Mouse (Mus musculus) thymus, postnatal 0 days (tissue): ENCODE data around the gene Thy1. TPM values are rescaled to one million over a fixed set of nuclear protein-coding genes. Genes with fewer than 3 reads are reported as not detected.
A peak's percentile ranks its signal among the peaks of the same experiment; 100 is the strongest.

Experiments
- DNase-seq: peaks from one replicate; pipeline ENCODE4 v3.0.0-alpha.2; 2015; ENCODE audit warnings: low spot score
- polyA plus RNA-seq: library from polyadenylated mRNA; unstranded; fragments of >200 nt; fragmentation: Nextera tagmentation; extraction: Ambion mirVana; gene quantifications from 2 replicates; pipeline ENCODE4 v1.2.1, GENCODE M21; 2015

The Thy1 gene
- polyA plus RNA-seq, 1 experiment from 2014 or later = 436 TPM

- DNase-seq = no peak
These were observed 39.1 kb downstream of the Thy1 start for GRCm38 (mm10) chr9:44082266-44082665.

DNA sequence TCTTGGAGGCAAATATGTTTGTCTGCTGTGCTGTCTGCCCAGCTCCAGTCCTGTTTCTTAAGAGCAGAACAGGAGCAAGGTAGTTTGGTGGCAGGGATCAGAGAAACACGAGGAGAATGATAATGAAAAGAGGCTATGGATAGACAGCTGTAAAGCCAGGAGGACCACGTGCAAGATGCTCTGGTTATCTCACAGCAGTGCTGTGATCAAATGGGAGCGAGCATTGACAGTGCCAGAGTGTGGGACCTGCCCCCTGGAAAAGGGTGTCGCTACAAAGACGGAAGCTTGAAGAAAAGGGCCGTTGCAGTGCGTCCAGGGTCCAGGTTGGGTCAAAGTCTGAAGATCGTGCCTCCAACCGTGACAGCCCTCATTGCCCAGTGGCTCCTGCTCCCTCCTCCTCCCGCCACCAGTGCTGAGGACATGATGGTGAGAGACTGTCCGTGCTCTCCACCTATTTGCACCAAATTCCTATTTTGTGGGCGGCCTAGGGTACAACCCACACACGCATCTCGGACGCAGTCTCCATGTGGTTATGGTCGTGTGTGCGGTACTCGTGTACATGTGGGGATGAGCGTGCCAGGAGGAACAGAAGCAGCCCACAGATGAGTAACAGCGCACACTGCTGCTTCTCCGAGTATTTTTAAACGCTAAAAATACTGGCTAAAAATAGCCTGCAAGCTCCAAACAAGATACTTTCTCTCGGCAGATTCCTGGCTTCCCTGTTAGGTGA is 40.4 kb downstream of the Thy1 start:
- no peak for DNase-seq

DNA sequence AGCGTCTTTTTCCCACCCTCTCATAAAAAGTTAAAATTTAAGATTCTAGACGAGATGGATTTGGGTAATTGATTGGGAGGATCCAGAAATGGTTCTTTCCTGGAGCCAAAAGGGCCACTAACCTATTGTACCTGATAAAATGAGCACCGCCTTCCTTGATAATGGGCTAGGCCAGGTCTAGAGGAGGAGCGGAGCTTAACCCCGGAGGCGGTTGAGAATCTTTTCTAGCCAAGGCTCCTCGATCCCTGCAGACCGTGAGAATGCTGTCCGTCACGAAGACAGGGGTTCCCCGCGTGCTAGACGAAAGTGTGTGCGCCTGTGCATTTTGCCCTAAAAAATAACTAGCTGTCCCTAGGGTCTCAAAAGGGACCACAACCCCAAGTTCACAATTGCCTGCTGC is 41.1 kb downstream of the Thy1 start:
- no peak for DNase-seq

GRCm38 (mm10) chr9:44084659-44085229 is 41.6 kb downstream of the Thy1 start:
- peak; percentile 55 for DNase-seq

- no peak for DNase-seq
These were observed 42.1 kb downstream of the Thy1 start for GRCm38 (mm10) chr9:44085276-44085675.

- no peak for DNase-seq
These were observed 42.8 kb downstream of the Thy1 start for GRCm38 (mm10) chr9:44085741-44086665.

- no peak for DNase-seq
These were observed 43.8 kb downstream of the Thy1 start for GRCm38 (mm10) chr9:44086960-44087359.

DNA sequence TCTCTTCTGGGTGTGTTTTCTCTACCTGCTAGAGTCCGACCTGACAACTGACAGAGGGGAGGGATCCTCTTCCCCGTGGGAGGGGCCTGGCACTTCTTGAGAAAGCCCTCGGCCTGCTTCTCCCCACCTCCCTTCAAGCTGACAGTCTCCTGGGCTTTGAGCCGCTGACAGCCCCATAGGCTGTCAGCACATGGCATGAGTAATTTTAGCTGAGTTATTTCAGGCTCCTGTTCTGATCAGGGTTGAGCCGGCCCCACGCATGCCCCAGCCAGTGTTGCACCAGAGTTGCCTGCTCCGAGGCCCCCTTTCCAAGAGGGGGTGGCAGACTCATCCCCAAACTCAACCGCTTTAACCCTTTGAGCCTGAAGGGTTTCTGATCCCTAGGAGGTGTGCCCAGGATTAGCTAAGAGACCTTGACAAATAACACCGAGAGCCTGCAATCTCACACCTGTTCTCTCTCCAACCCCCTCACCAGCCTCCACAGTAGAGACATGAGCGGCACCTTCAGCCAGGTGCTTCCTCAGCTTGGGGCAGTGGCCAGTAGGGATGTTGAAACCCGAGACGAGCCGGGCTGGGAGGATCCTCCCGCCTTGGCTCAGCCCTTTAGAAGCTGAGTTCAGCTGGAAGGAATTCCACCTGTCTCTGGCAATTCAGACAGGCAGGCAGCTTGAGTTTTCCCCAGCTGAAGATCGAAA is 44.7 kb downstream of the Thy1 start:
- no peak for DNase-seq

- DNase-seq = peak; percentile 44
These were observed 45.9 kb downstream of the Thy1 start for GRCm38 (mm10) chr9:44088877-44089608.

DNA sequence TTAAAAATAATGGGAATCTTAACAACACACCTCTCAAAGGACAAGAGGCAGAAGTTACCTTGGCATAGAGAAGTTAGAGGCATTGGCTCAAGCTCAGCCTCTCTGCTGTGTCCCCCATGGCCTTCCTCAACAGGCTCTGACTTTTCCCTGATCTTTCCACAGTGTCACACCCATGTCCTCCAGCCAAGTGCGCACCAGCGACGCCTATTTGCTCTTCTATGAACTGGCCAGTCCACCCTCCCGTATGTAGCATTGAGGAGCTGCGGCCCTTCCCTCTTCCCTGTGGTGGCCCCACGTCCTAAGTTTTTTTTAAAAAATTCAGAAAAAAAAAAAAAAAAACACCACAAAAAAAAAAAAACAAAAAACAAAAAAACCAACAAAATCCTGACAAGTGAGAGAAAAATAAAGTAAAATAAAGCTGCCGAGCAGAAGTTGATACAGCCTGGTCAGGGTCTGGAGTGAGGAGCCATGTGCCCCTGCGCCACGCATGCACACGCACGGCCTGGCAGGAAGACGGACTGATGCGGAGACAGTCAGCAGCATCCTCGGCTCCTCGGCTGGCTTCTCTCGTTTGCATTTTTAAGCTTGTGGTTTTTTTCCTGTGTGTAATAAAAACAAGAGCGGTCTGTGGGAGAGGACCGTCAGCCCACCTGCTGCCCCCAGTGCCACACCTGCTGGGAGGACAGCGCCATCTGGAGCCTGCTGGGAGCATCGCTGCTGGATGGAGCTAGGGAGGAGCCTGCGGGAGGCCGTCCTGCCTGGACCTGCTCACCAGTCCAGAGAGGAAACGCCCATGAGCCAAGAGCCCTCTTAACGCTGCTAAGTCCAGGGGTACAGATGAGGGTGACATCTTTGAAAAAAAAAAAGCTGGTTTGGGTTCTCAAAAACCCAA is 50.7 kb downstream of the Thy1 start:
- peak; percentile 83 for DNase-seq

DNA sequence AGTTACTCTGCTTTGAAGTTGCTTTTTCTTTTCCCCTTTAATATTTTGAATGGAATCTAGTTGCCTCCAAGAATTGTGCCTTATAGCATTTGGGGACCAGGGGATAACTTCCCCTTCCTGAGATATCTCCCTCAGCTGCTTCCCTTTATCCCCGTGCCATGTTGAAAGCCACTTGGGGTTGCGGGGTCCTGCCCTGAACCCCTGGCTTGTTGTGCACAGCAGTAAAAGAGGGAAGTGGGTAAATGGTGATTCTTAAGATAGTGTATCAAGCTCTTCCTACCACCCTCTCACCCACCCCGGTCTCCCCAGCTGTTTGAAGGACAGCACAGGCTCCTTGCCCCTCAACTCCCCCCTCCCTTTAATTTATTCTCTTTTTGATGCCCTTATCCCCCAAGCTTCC is 51.6 kb downstream of the Thy1 start:
- no peak for DNase-seq

- DNase-seq = no peak
These were observed 52.6 kb downstream of the Thy1 start for GRCm38 (mm10) chr9:44095781-44096180.

DNA sequence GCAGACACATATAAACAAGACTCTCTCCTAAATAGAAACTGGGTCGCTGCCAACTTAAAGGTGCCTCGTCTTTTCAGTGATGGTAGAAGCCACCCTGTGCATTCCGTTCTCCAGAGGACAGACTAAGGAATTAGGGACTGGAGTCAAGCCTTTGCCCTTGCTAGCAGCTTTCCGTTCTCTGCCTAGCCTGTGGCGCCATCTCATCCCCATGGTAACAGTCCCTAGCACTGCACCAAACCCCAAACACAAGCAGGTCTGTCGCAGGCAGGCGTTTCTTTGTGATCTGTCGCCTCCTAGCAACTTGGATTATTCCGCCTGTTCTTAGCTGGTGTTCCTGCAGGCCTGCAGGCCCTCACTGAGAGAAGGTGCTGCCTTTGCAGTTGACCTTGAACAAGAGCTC is 53.4 kb downstream of the Thy1 start:
- no peak for DNase-seq

Other genes with a start within 250 kb of the Thy1 start
- gene Usp2, start 23.6 kb downstream of the Thy1 start, polyA plus RNA-seq = 7.4 and 13.1 TPM in 2 replicates
- not detected in 2 replicates for gene Mfrp, start 58.3 kb downstream of the Thy1 start, polyA plus RNA-seq
- gene C1qtnf5, start 63.9 kb downstream of the Thy1 start, polyA plus RNA-seq = 1.2 and 2.0 TPM in 2 replicates
- gene Gm49380, start 70.1 kb downstream of the Thy1 start, polyA plus RNA-seq = 0.05 and 0.10 TPM in 2 replicates
- gene Rnf26, start 70.1 kb downstream of the Thy1 start, polyA plus RNA-seq = 52.3 and 53.4 TPM in 2 replicates
- 6.9 and 7.9 TPM in 2 replicates for gene Mcam, start 91.1 kb downstream of the Thy1 start, polyA plus RNA-seq
- 51.9 and 60.4 TPM in 2 replicates for gene Cbl, start 190.7 kb downstream of the Thy1 start, polyA plus RNA-seq
- 8.1 TPM in 2 replicates for gene Ccdc153, start 197.3 kb downstream of the Thy1 start, polyA plus RNA-seq
- gene Pdzd3, start 208.1 kb downstream of the Thy1 start, polyA plus RNA-seq = 0.45 and 0.49 TPM in 2 replicates
- gene Nlrx1, start 225.2 kb downstream of the Thy1 start, polyA plus RNA-seq = 5.9 and 6.3 TPM in 2 replicates
- 0.09 and 0.12 TPM in 2 replicates for gene Abcg4, start 245.2 kb downstream of the Thy1 start, polyA plus RNA-seq